Mouse (Mus musculus) monocyte, adult 5-6 weeks (primary cell): ENCODE data around the gene Mgll. TPM values are rescaled to one million over a fixed set of nuclear protein-coding genes. Genes with fewer than 3 reads are reported as not detected.

Experiments used
- ATAC-seq: fragments of 153-309, 156-312 bp; replicated peaks from 2 replicates; pipeline ENCODE4 v1.8.0; 2017; ENCODE audit warnings: mild to moderate bottlenecking; ENCODE audit not compliant: low TSS enrichment, insufficient number of reproducible peaks, severe bottlenecking, poor library complexity, low FRiP score
- total RNA-seq: library from RNA; stranded (forward); fragments of 200-1000, 200-491, 200-594 nt; gene quantifications from 3 replicates; pipeline ENCODE4 v1.2.3, GENCODE M21; 2017

Mgll gene
- total RNA-seq, 1 experiment from 2014 or later: 3.9 TPM

GRCm38 (mm10) chr6:88858341-88858740 is 134.1 kb downstream of the Mgll start:
- no peak for ATAC-seq

- 0 out of 2 replicates have a peak, but pooled peaks have one; percentile 29 for ATAC-seq
These were observed 136.7 kb downstream of the Mgll start for GRCm38 (mm10) chr6:88860914-88861313.

- no peak for ATAC-seq
These were observed 141.5 kb downstream of the Mgll start for GRCm38 (mm10) chr6:88865704-88866103.

GRCm38 (mm10) chr6:88869459-88869858 is 145.2 kb downstream of the Mgll start:
- no peak for ATAC-seq

- ATAC-seq: no peak
These were observed 146.4 kb downstream of the Mgll start for GRCm38 (mm10) chr6:88870594-88870993.

- no peak for ATAC-seq
These were observed 147.3 kb downstream of the Mgll start for GRCm38 (mm10) chr6:88871546-88871945.

GRCm38 (mm10) chr6:88872811-88873210 is 148.6 kb downstream of the Mgll start:
- no peak for ATAC-seq

GRCm38 (mm10) chr6:88873965-88874867 is 150.0 kb downstream of the Mgll start:
- ATAC-seq: no peak

- ATAC-seq: no peak
These were observed 150.8 kb downstream of the Mgll start, which contains the start of gene Podxl2 for GRCm38 (mm10) chr6:88874868-88875508. Podxl2 (minus strand) TSS chr6:88875044.

Other genes starting within 250 kb of the Mgll start
- gene Sec61a1, start 205.5 kb upstream of the Mgll start, total RNA-seq: 110 to 141 TPM (median 110 TPM) in 3 replicates
- gene Kbtbd12, start 86.5 kb upstream of the Mgll start, total RNA-seq: not detected in 3 replicates
- gene Abtb1, start 117.6 kb downstream of the Mgll start, total RNA-seq: 32.9 to 52.6 TPM (median 51.6 TPM) in 3 replicates
- gene Podxl2, start 150.6 kb downstream of the Mgll start, total RNA-seq: not detected in 3 replicates
- 10.9 to 27.9 TPM (median 20.2 TPM) in 3 replicates for gene Mcm2, start 174.4 kb downstream of the Mgll start, total RNA-seq
- 24.4 to 70.1 TPM (median 35.2 TPM) in 3 replicates for gene Tpra1, start 177.8 kb downstream of the Mgll start, total RNA-seq